Mouse (Mus musculus): ENCODE results near the gene Cdh8. TPM values are rescaled to one million over a fixed set of nuclear protein-coding genes. Genes with fewer than 3 reads are reported as not detected.

Gene Cdh8
- polyA plus RNA-seq, 1 experiment from 2014 or later, result 1.2 TPM

DNA sequence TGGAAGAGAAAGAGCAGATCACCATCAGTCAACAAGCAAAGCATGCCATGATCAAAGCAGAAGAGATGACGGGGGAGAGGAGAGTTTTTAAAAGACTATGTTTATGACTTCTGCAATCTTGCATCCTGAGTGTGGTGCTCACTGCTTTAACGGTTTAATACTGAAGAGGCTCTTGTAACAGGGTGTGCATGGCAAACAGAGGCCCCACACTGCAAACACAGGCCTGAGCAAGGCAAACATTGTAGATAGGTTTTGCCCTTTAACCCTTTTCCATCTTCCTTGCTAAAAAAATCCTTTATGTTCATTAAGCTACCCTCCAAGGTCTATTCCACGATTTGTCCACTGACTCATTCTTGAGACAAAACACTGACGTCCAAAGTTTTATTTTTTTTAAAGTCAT lies 385.2 kb downstream of the Cdh8 start:
- no peaks in the 10 kb centered on the region for H3K27me3 ChIP-seq (replicated peaks; ENCODE audit: low read depth, poor library complexity, severe bottlenecking)
- WGBS, result 88% methylated on average over 4 of the region's 4 CpGs
- H3K36me3 ChIP-seq (replicated peaks), result no peaks in the 10 kb centered on the region
- no peak overlapping the region for H3K4me3 ChIP-seq
- H3K9me3 ChIP-seq, result no peaks in the 10 kb centered on the region
- no peak overlapping the region for H3K27ac ChIP-seq (replicated peaks)
- H3K4me1 ChIP-seq, result no peaks in the 10 kb centered on the region
- DNase-seq (ENCODE audit: low spot score), result no peak

All from embryonic facial prominence, embryonic 10.5 days (tissue).